Mouse (Mus musculus): ENCODE data around the gene Zfp3.

Gene Zfp3

GRCm38 (mm10) chr11:70763936-70764808 lies at the start of gene Zfp3:
TSS of gene Zfp3 (plus strand) at chr11:70764209.
- peak in 1 of 2 experiments; percentile 44 for DNase-seq (ENCODE audit: low read depth in 1 of 2, low spot score in 2 of 2)

- no peak for DNase-seq (ENCODE audit: low read depth in 1 of 2, low spot score in 2 of 2)
Observed at GRCm38 (mm10) chr11:70715832-70716231, 48.2 kb upstream of the Zfp3 start.

- no peak for DNase-seq (ENCODE audit: low read depth in 1 of 2, low spot score in 2 of 2)
Observed at GRCm38 (mm10) chr11:70718481-70718880, 45.5 kb upstream of the Zfp3 start.

- DNase-seq (ENCODE audit: low read depth in 1 of 2, low spot score in 2 of 2): peak; percentile 62 to 76
Observed at GRCm38 (mm10) chr11:70720567-70720966, 43.4 kb upstream of the Zfp3 start.

GRCm38 (mm10) chr11:70721072-70721471 lies 42.9 kb upstream of the Zfp3 start:
- no peak for DNase-seq (ENCODE audit: low read depth in 1 of 2, low spot score in 2 of 2)

GRCm38 (mm10) chr11:70724706-70725105 lies 39.3 kb upstream of the Zfp3 start:
- no peak for DNase-seq (ENCODE audit: low read depth in 1 of 2, low spot score in 2 of 2)

- no peak for DNase-seq (ENCODE audit: low read depth in 1 of 2, low spot score in 2 of 2)
Observed at GRCm38 (mm10) chr11:70726585-70726984, 37.4 kb upstream of the Zfp3 start.

GRCm38 (mm10) chr11:70727385-70727784 lies 36.6 kb upstream of the Zfp3 start:
- no peak for DNase-seq (ENCODE audit: low read depth in 1 of 2, low spot score in 2 of 2)

GRCm38 (mm10) chr11:70730427-70731038 lies 33.5 kb upstream of the Zfp3 start:
- DNase-seq (ENCODE audit: low read depth in 1 of 2, low spot score in 2 of 2): no peak

GRCm38 (mm10) chr11:70731178-70731577 lies 32.8 kb upstream of the Zfp3 start:
- no peak for DNase-seq (ENCODE audit: low read depth in 1 of 2, low spot score in 2 of 2)

- DNase-seq (ENCODE audit: low read depth in 1 of 2, low spot score in 2 of 2): no peak
Observed at GRCm38 (mm10) chr11:70733256-70733655, 30.8 kb upstream of the Zfp3 start.

- DNase-seq (ENCODE audit: low read depth in 1 of 2, low spot score in 2 of 2): no peak
Observed at GRCm38 (mm10) chr11:70737749-70738148, 26.3 kb upstream of the Zfp3 start.

GRCm38 (mm10) chr11:70741603-70742002 lies 22.4 kb upstream of the Zfp3 start:
- no peak for DNase-seq (ENCODE audit: low read depth in 1 of 2, low spot score in 2 of 2)

GRCm38 (mm10) chr11:70742117-70742516 lies 21.9 kb upstream of the Zfp3 start:
- DNase-seq (ENCODE audit: low read depth in 1 of 2, low spot score in 2 of 2): no peak

- DNase-seq (ENCODE audit: low read depth in 1 of 2, low spot score in 2 of 2): no peak
Observed at GRCm38 (mm10) chr11:70742581-70743459, 21.2 kb upstream of the Zfp3 start.

GRCm38 (mm10) chr11:70745636-70746035 lies 18.4 kb upstream of the Zfp3 start:
- no peak for DNase-seq (ENCODE audit: low read depth in 1 of 2, low spot score in 2 of 2)

- DNase-seq (ENCODE audit: low read depth in 1 of 2, low spot score in 2 of 2): no peak
Observed at GRCm38 (mm10) chr11:70747876-70748545, 16.0 kb upstream of the Zfp3 start.

- no peak for DNase-seq (ENCODE audit: low read depth in 1 of 2, low spot score in 2 of 2)
Observed at GRCm38 (mm10) chr11:70752337-70753017, 11.5 kb upstream of the Zfp3 start.

- no peak for DNase-seq (ENCODE audit: low read depth in 1 of 2, low spot score in 2 of 2)
Observed at GRCm38 (mm10) chr11:70753146-70753545, 10.9 kb upstream of the Zfp3 start.

- DNase-seq (ENCODE audit: low read depth in 1 of 2, low spot score in 2 of 2): no peak
Observed at GRCm38 (mm10) chr11:70754476-70754875, 9.5 kb upstream of the Zfp3 start.
